Mouse (Mus musculus) thymus, adult 2 months (tissue): ENCODE results near the gene Katnb1.

Experiments used
- CTCF ChIP-seq: fragments of 200-500 bp; IDR thresholded peaks from 2 replicates; pipeline ENCODE4 v1.5.1; 2012; ENCODE audit warnings: mild to moderate bottlenecking, control low read depth, low read length, moderate library complexity, borderline replicate concordance; ENCODE audit not compliant: control insufficient read depth, poor library complexity, insufficient read depth; ENCODE audit errors: extremely low read depth
- POLR2A ChIP-seq: fragments of 200-500 bp; IDR thresholded peaks from 2 replicates; pipeline ENCODE4 v1.6.1; 2012; ENCODE audit warnings: mild to moderate bottlenecking, low read length, control low read depth, moderate library complexity; ENCODE audit not compliant: control insufficient read depth, poor library complexity, insufficient read depth; ENCODE audit errors: extremely low read depth

GRCm38 (mm10) chr8:95044811-95045210, 36.2 kb upstream of the Katnb1 start:
- no peak for TF ChIP-seq CTCF
- no peak for TF ChIP-seq POLR2A
